Mouse (Mus musculus): ENCODE data around the gene Fos. TPM values are rescaled to one million over a fixed set of nuclear protein-coding genes. Genes with fewer than 3 reads are reported as not detected.

Gene Fos
- 1.5 and 1.7 TPM in 2 replicates for polyA plus RNA-seq (2015; fragmentation: Nextera tagmentation; extraction: Ambion mirVana)

- Histone ChIP-seq H3K9me3 (replicated peaks) (no peaks in the 10 kb centered on the region), H3K27me3 (peaks cover 81% of the 10 kb centered on the region), H3K27ac (replicated peaks) (peak within 1 kb of the TSS; percentile 71), H3K36me3 (replicated peaks) (0 out of 2 replicates have a peak, but pooled peaks cover 5% of the 10 kb centered on the region), H3K4me3 (replicated peaks) (peak within 1 kb of the TSS; percentile 66), H3K4me1 (replicated peaks) (peaks cover 65% of the 10 kb centered on the region), H3K9ac (peak within 1 kb of the TSS; percentile 64), H3K4me2 (peak within 1 kb of the TSS; percentile 98)
- 1% methylated on average over 56 of the region's 56 CpGs for WGBS (ENCODE audit: insufficient replicate concordance)
- peak; percentile 81 for ATAC-seq (ENCODE audit: insufficient read depth)
Observed at GRCm38 (mm10) chr12:85473481-85474297, at the start of gene Fos. TSS of gene Fos (plus strand) at chr12:85473890.

- WGBS (ENCODE audit: insufficient replicate concordance): 38% methylated on average over 11 of the region's 11 CpGs
- ATAC-seq (ENCODE audit: insufficient read depth): no peak
Observed at GRCm38 (mm10) chr12:85425721-85426120, 48.0 kb upstream of the Fos start.

GRCm38 (mm10) chr12:85426126-85426525, 47.6 kb upstream of the Fos start:
- Histone ChIP-seq H3K4me1 (replicated peaks) (no peaks in the 10 kb centered on the region), H3K4me2 (no peak overlapping the region), H3K4me3 (replicated peaks) (no peak overlapping the region), H3K27me3 (no peaks in the 10 kb centered on the region; the same call in 1 of the 2 replicates), H3K9ac (no peak overlapping the region), H3K9me3 (replicated peaks) (no peaks in the 10 kb centered on the region), H3K27ac (replicated peaks) (no peak overlapping the region), H3K36me3 (replicated peaks) (no peaks in the 10 kb centered on the region)
- no peak for ATAC-seq (ENCODE audit: insufficient read depth)
- WGBS (ENCODE audit: insufficient replicate concordance): 60% methylated on average over 10 of the region's 10 CpGs

More at GRCm38 (mm10) chr12:85425721-85426120, 48.0 kb upstream of the Fos start:
- Histone ChIP-seq H3K4me3 (replicated peaks) (no peak overlapping the region), H3K27ac (replicated peaks) (no peak overlapping the region), H3K4me1 (replicated peaks) (no peaks in the 10 kb centered on the region), H3K9me3 (replicated peaks) (no peaks in the 10 kb centered on the region), H3K9ac (no peak overlapping the region), H3K4me2 (no peak overlapping the region), H3K27me3 (no peaks in the 10 kb centered on the region; the same call in 1 of the 2 replicates), H3K36me3 (replicated peaks) (no peaks in the 10 kb centered on the region)

GRCm38 (mm10) chr12:85427802-85428201, 45.9 kb upstream of the Fos start:
- Histone ChIP-seq H3K9me3 (replicated peaks) (no peaks in the 10 kb centered on the region), H3K9ac (no peak overlapping the region), H3K27me3 (no peaks in the 10 kb centered on the region; the same call in 1 of the 2 replicates), H3K4me1 (replicated peaks) (no peaks in the 10 kb centered on the region), H3K27ac (replicated peaks) (no peak overlapping the region), H3K4me3 (replicated peaks) (no peak overlapping the region), H3K36me3 (replicated peaks) (no peaks in the 10 kb centered on the region), H3K4me2 (no peak overlapping the region)
- ATAC-seq (ENCODE audit: insufficient read depth): no peak
- 28% methylated on average over 7 of the region's 7 CpGs for WGBS (ENCODE audit: insufficient replicate concordance)

GRCm38 (mm10) chr12:85429999-85430398, 43.7 kb upstream of the Fos start:
- H3K9me3 ChIP-seq (replicated peaks): no peaks in the 10 kb centered on the region
- H3K36me3 ChIP-seq (replicated peaks): no peaks in the 10 kb centered on the region
- H3K27ac ChIP-seq (replicated peaks): no peak overlapping the region
- no peak overlapping the region for H3K9ac ChIP-seq
- 45% methylated on average over 4 of the region's 4 CpGs for WGBS (ENCODE audit: insufficient replicate concordance)
- no peaks in the 10 kb centered on the region for H3K27me3 ChIP-seq
- no peak overlapping the region for H3K4me2 ChIP-seq
- ATAC-seq (ENCODE audit: insufficient read depth): no peak
- no peaks in the 10 kb centered on the region for H3K4me1 ChIP-seq (replicated peaks)
- H3K4me3 ChIP-seq (replicated peaks): no peak overlapping the region

GRCm38 (mm10) chr12:85430434-85430833, 43.3 kb upstream of the Fos start:
- Histone ChIP-seq H3K27ac (replicated peaks) (no peak overlapping the region), H3K36me3 (replicated peaks) (no peaks in the 10 kb centered on the region), H3K27me3 (no peaks in the 10 kb centered on the region), H3K9me3 (replicated peaks) (no peaks in the 10 kb centered on the region), H3K4me1 (replicated peaks) (no peaks in the 10 kb centered on the region), H3K9ac (no peak overlapping the region), H3K4me3 (replicated peaks) (no peak overlapping the region), H3K4me2 (no peak overlapping the region)
- no peak for ATAC-seq (ENCODE audit: insufficient read depth)
- 34% methylated on average over 6 of the region's 6 CpGs for WGBS (ENCODE audit: insufficient replicate concordance)

GRCm38 (mm10) chr12:85433850-85434249, 39.8 kb upstream of the Fos start:
- 34% methylated on average over 3 of the region's 3 CpGs for WGBS (ENCODE audit: insufficient replicate concordance)
- Histone ChIP-seq H3K4me3 (replicated peaks) (no peak overlapping the region), H3K36me3 (replicated peaks) (no peaks in the 10 kb centered on the region), H3K9ac (no peak overlapping the region), H3K27me3 (peaks cover 10% of the 10 kb centered on the region; the same call in 1 of the 2 replicates), H3K4me2 (no peak overlapping the region), H3K27ac (replicated peaks) (no peak overlapping the region), H3K9me3 (replicated peaks) (no peaks in the 10 kb centered on the region), H3K4me1 (replicated peaks) (no peaks in the 10 kb centered on the region)
- ATAC-seq (ENCODE audit: insufficient read depth): no peak

GRCm38 (mm10) chr12:85434526-85434925, 39.2 kb upstream of the Fos start:
- no peaks in the 10 kb centered on the region for H3K9me3 ChIP-seq (replicated peaks)
- peaks cover 10% of the 10 kb centered on the region; the same call in 1 of the 2 replicates for H3K27me3 ChIP-seq
- ATAC-seq (ENCODE audit: insufficient read depth): no peak
- H3K4me1 ChIP-seq (replicated peaks): no peaks in the 10 kb centered on the region
- H3K4me2 ChIP-seq: no peak overlapping the region
- 66% methylated on average over 5 of the region's 5 CpGs for WGBS (ENCODE audit: insufficient replicate concordance)
- no peak overlapping the region for H3K4me3 ChIP-seq (replicated peaks)
- H3K9ac ChIP-seq: no peak overlapping the region
- no peaks in the 10 kb centered on the region for H3K36me3 ChIP-seq (replicated peaks)
- H3K27ac ChIP-seq (replicated peaks): no peak overlapping the region

- H3K27ac ChIP-seq (replicated peaks): no peak overlapping the region
- H3K27me3 ChIP-seq: peaks cover 10% of the 10 kb centered on the region; the same call in 1 of the 2 replicates
- no peak overlapping the region for H3K4me3 ChIP-seq (replicated peaks)
- no peak for ATAC-seq (ENCODE audit: insufficient read depth)
- no peak overlapping the region for H3K9ac ChIP-seq
- no peak overlapping the region for H3K4me2 ChIP-seq
- H3K9me3 ChIP-seq (replicated peaks): no peaks in the 10 kb centered on the region
- 54% methylated on average over 10 of the region's 10 CpGs for WGBS (ENCODE audit: insufficient replicate concordance)
- H3K36me3 ChIP-seq (replicated peaks): no peaks in the 10 kb centered on the region
- no peaks in the 10 kb centered on the region for H3K4me1 ChIP-seq (replicated peaks)
Observed at GRCm38 (mm10) chr12:85436021-85436621, 37.6 kb upstream of the Fos start.

- Histone ChIP-seq H3K9ac (no peak overlapping the region), H3K27ac (replicated peaks) (no peak overlapping the region), H3K4me1 (replicated peaks) (no peaks in the 10 kb centered on the region), H3K9me3 (replicated peaks) (no peaks in the 10 kb centered on the region), H3K4me2 (no peak overlapping the region), H3K27me3 (peaks cover 10% of the 10 kb centered on the region; the same call in 1 of the 2 replicates), H3K4me3 (replicated peaks) (no peak overlapping the region), H3K36me3 (replicated peaks) (no peaks in the 10 kb centered on the region)
- WGBS (ENCODE audit: insufficient replicate concordance): 41% methylated on average over 17 of the region's 17 CpGs
- ATAC-seq (ENCODE audit: insufficient read depth): no peak
Observed at GRCm38 (mm10) chr12:85437172-85437876, 36.4 kb upstream of the Fos start.

GRCm38 (mm10) chr12:85443456-85443855, 30.2 kb upstream of the Fos start:
- H3K27ac ChIP-seq (replicated peaks): no peak overlapping the region
- ATAC-seq (ENCODE audit: insufficient read depth): no peak
- no peak overlapping the region for H3K4me2 ChIP-seq
- H3K9ac ChIP-seq: no peak overlapping the region
- H3K4me3 ChIP-seq (replicated peaks): no peak overlapping the region
- WGBS (ENCODE audit: insufficient replicate concordance): 67% methylated on average over 1 of the region's 1 CpGs
- 0 out of 2 replicates have a peak, but pooled peaks cover 4% of the 10 kb centered on the region for H3K4me1 ChIP-seq (replicated peaks)
- no peaks in the 10 kb centered on the region for H3K9me3 ChIP-seq (replicated peaks)
- no peaks in the 10 kb centered on the region for H3K36me3 ChIP-seq (replicated peaks)
- H3K27me3 ChIP-seq: peaks cover 26% of the 10 kb centered on the region

All from liver, embryonic 15.5 days (tissue).